Mouse (Mus musculus): Measurements from ENCODE around the gene Tpd52l1. TPM values are rescaled to one million over a fixed set of nuclear protein-coding genes. Genes with fewer than 3 reads are reported as not detected.

The Tpd52l1 gene
- polyA plus RNA-seq (2014; fragmentation: Nextera tagmentation; extraction: Ambion mirVana): 17.1 and 19.3 TPM in 2 replicates

DNA sequence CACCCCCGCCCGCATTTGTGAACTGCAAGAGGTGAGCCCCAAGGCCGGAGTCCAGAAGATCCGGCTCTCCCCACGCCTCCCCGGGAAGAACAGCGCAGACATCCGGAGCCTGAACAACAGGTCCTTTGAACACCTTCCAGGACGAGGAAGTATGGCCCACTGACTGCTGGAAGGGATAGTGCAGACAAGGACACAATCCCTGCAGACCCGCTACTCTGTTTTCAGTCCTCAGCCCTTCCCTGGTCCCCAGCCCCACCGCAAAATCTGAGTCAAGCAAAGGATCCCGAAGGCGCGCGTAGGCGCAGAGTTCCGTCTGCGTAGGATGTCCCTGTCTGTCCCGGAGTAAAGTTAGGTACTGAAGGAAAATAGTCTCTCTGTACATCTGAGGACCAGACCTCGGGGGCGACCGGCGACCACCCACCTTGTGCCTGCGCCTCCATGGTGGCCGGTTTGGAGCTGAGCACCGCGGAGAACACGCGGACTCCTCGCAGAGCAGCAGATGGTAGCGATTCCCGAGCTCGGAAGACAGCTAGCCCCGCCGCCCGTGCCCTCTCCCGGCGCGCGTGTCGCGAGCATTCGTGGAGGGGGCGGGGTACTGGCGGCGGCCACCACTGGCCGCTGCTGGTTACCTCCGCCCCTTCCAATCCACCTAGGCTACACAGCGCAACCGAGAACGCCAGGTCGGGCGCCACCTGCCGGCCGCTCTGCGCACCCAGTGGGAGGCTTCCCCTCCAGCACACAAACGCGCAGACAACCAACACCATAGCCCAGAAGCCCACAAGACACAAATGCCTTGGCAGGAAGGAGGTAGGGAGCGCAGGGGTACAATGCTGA is at the start of gene Tpd52l1:
Gene Tpd52l1, minus strand, starts transcription at position 668 of the 834 bp plus-strand sequence.
- ATAC-seq (replicated peaks; ENCODE audit: insufficient number of reproducible peaks, low FRiP score, low TSS enrichment): peak; percentile 90
- H3K4me2 ChIP-seq: peak within 1 kb of the TSS; percentile 90
- H3K4me1 ChIP-seq (ENCODE audit: control insufficient read depth, insufficient read depth, low read length): no peaks in the 10 kb centered on the region
- H3K36me3 ChIP-seq (ENCODE audit: control insufficient read depth, insufficient read depth, low read length): no peaks in the 10 kb centered on the region
- H3K9ac ChIP-seq (ENCODE audit: low read depth, low read length): peak within 1 kb of the TSS; percentile 68
- H3K4me3 ChIP-seq (ENCODE audit: low read depth, low read length): peak within 1 kb of the TSS; percentile 61
- no peaks in the 10 kb centered on the region for H3K9me3 ChIP-seq (replicated peaks; ENCODE audit: control insufficient read depth, low read length)
- H3K27me3 ChIP-seq (ENCODE audit: control insufficient read depth, insufficient read depth, low read length): no peaks in the 10 kb centered on the region
- 1% methylated on average over 55 of the region's 59 CpGs for WGBS (ENCODE audit: insufficient replicate concordance)
- no peak within 1 kb of the TSS for H3K27ac ChIP-seq (ENCODE audit: low read depth, low read length)

GRCm38 (mm10) chr10:31494296-31494695 is 48.5 kb upstream of the Tpd52l1 start:
- ATAC-seq (replicated peaks; ENCODE audit: insufficient number of reproducible peaks, low FRiP score, low TSS enrichment): no peak
- no peaks in the 10 kb centered on the region for H3K27me3 ChIP-seq (ENCODE audit: control insufficient read depth, insufficient read depth, low read length)
- 82% methylated on average over 1 of the region's 1 CpGs for WGBS (ENCODE audit: insufficient replicate concordance)
- peaks cover 2% of the 10 kb centered on the region; the same call in 1 of the 2 replicates for H3K36me3 ChIP-seq (ENCODE audit: control insufficient read depth, insufficient read depth, low read length)
- no peak overlapping the region for H3K4me3 ChIP-seq (ENCODE audit: low read depth, low read length)
- H3K27ac ChIP-seq (ENCODE audit: low read depth, low read length): no peak overlapping the region
- no peak overlapping the region for H3K4me2 ChIP-seq
- H3K4me1 ChIP-seq (ENCODE audit: control insufficient read depth, insufficient read depth, low read length): no peaks in the 10 kb centered on the region
- no peak overlapping the region for H3K9ac ChIP-seq (ENCODE audit: low read depth, low read length)
- H3K9me3 ChIP-seq (replicated peaks; ENCODE audit: control insufficient read depth, low read length): peaks cover 4% of the 10 kb centered on the region; the same call in 1 of the 2 replicates

DNA sequence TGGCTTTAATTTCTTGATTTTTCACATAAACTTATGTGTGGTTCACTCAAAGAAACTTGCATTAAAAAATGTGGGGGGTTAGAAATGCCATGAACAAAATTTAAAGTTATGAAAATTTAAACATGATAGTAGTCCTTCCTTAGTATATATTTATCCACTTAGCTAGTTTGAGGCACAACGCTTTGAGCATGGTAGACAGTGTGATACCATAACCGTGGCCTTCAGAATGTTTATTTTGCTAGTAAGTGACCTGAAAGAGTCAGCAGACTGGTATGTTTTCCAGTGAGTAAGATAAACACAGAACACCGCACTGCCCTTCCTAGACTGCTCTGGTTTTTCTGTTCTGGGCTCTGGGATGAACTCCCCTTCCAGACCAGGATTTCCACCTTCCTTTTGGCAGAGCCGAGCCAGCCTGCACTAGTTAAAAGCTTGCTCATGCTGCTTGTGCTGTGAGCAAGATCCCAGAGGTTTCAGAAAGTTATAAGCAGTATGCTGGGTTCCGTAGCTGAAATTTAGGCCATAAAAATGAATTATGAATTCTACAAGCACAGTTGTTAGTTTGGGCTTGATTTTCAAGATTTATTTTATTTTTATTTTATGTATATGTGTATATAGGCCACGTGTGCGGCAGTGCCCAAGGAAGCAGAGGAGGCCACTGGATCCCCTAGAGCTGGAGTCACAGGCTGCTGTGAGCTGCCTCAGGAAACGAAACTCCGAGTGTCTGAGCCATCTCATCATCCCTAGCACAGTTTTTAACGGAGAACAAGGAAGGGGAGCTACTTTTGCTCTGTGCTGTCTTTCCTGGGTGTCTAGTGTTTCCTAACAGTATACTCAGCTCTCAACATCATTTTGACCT is 21.5 kb upstream of the Tpd52l1 start:
- no peaks in the 10 kb centered on the region for H3K36me3 ChIP-seq (ENCODE audit: control insufficient read depth, insufficient read depth, low read length)
- 49% methylated on average over 10 of the region's 10 CpGs for WGBS (ENCODE audit: insufficient replicate concordance)
- H3K9ac ChIP-seq (ENCODE audit: low read depth, low read length): no peak overlapping the region
- no peaks in the 10 kb centered on the region for H3K4me1 ChIP-seq (ENCODE audit: control insufficient read depth, insufficient read depth, low read length)
- no peak overlapping the region for H3K4me3 ChIP-seq (ENCODE audit: low read depth, low read length)
- no peaks in the 10 kb centered on the region for H3K9me3 ChIP-seq (replicated peaks; ENCODE audit: control insufficient read depth, low read length)
- no peaks in the 10 kb centered on the region for H3K27me3 ChIP-seq (ENCODE audit: control insufficient read depth, insufficient read depth, low read length)
- 0 out of 2 replicates have a peak, but pooled peaks have one; percentile 31 for ATAC-seq (replicated peaks; ENCODE audit: insufficient number of reproducible peaks, low FRiP score, low TSS enrichment)
- no peak overlapping the region for H3K27ac ChIP-seq (ENCODE audit: low read depth, low read length)
- no peak overlapping the region for H3K4me2 ChIP-seq

DNA sequence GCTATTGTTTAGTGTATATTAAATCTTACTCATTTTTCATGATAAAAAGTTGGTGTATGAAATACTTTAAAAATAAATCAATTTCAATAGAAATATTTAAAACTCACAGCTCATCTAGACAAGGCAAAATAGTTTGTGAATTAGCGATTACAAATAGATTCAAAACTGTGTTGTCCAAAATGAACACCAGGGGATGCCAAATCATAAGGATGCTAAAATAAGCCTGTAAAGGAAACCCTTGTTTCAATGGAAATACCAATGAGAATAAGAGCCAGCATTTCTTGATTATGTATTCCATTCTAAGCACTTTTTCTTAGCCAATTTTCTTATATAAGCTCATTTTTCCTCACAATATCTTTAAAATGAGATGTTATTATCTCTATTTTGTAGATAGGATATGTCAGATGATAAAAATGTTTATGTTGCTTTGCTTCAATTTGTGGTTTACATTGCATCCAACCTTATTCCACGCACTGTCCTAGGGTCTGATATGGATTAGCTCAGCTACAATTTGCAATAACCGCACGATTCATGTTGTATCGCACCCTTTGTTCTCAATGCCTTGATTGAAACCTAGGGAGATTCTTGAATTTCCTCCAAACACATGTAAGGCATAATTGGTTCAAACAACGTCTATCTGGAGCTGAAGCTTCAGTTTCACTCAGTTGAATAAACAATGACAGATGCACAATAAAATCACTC is 20.2 kb upstream of the Tpd52l1 start:
- Histone ChIP-seq H3K27ac (ENCODE audit: low read depth, low read length) (no peak overlapping the region), H3K9me3 (replicated peaks; ENCODE audit: control insufficient read depth, low read length) (no peaks in the 10 kb centered on the region), H3K36me3 (ENCODE audit: control insufficient read depth, insufficient read depth, low read length) (no peaks in the 10 kb centered on the region), H3K27me3 (ENCODE audit: control insufficient read depth, insufficient read depth, low read length) (no peaks in the 10 kb centered on the region), H3K4me2 (no peak overlapping the region), H3K9ac (ENCODE audit: low read depth, low read length) (no peak overlapping the region), H3K4me3 (ENCODE audit: low read depth, low read length) (no peak overlapping the region), H3K4me1 (ENCODE audit: control insufficient read depth, insufficient read depth, low read length) (no peaks in the 10 kb centered on the region)
- no peak for ATAC-seq (replicated peaks; ENCODE audit: insufficient number of reproducible peaks, low FRiP score, low TSS enrichment)
- WGBS (ENCODE audit: insufficient replicate concordance): 78% methylated on average over 6 of the region's 6 CpGs

DNA sequence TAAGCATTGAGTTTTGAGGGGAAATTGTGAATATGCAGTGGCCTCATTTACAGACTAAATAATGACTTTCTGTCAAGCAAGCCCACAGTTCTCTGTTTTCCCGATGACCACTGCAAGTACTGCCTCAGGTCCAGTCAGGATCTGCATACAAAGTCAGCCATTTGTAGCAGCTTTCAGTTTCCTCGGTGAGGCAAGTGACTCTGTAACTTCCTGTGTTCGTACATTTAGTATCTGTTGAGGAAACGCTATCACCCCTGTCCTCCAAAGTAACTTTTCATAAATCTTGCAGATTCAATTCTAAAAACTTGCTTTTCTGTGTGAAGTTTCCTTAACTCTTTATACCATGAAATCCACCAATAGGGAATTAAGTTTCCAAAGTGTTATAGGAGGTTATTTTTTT is 19.7 kb upstream of the Tpd52l1 start:
- H3K9ac ChIP-seq (ENCODE audit: low read depth, low read length): no peak overlapping the region
- H3K4me3 ChIP-seq (ENCODE audit: low read depth, low read length): no peak overlapping the region
- H3K4me1 ChIP-seq (ENCODE audit: control insufficient read depth, insufficient read depth, low read length): no peaks in the 10 kb centered on the region
- no peak overlapping the region for H3K4me2 ChIP-seq
- no peak for ATAC-seq (replicated peaks; ENCODE audit: insufficient number of reproducible peaks, low FRiP score, low TSS enrichment)
- no peak overlapping the region for H3K27ac ChIP-seq (ENCODE audit: low read depth, low read length)
- no peaks in the 10 kb centered on the region for H3K27me3 ChIP-seq (ENCODE audit: control insufficient read depth, insufficient read depth, low read length)
- H3K36me3 ChIP-seq (ENCODE audit: control insufficient read depth, insufficient read depth, low read length): no peaks in the 10 kb centered on the region
- no peaks in the 10 kb centered on the region for H3K9me3 ChIP-seq (replicated peaks; ENCODE audit: control insufficient read depth, low read length)
- 57% methylated on average over 4 of the region's 4 CpGs for WGBS (ENCODE audit: insufficient replicate concordance)

DNA sequence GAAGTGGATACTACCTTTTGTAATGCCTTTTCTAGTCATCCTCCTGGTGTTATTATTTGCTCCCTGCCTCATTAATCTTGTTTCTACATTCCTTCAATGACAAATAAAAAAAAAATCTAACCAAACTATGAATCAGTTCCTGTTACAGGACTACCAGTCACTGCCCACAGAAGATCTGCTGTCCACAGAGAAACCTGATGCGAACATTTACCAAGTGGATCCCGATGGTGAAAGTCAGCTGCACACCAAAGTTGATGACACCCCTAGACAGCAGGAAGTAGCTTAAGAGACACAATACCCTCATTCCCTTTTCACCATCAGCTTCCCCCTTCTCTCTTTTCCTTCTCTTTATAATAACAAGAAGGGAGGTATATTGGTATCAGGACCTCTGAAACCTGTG is 17.3 kb upstream of the Tpd52l1 start:
- no peak for ATAC-seq (replicated peaks; ENCODE audit: insufficient number of reproducible peaks, low FRiP score, low TSS enrichment)
- no peak overlapping the region for H3K27ac ChIP-seq (ENCODE audit: low read depth, low read length)
- no peak overlapping the region for H3K4me3 ChIP-seq (ENCODE audit: low read depth, low read length)
- WGBS (ENCODE audit: insufficient replicate concordance): 92% methylated on average over 2 of the region's 2 CpGs
- H3K36me3 ChIP-seq (ENCODE audit: control insufficient read depth, insufficient read depth, low read length): no peaks in the 10 kb centered on the region
- no peak overlapping the region for H3K4me2 ChIP-seq
- no peaks in the 10 kb centered on the region for H3K4me1 ChIP-seq (ENCODE audit: control insufficient read depth, insufficient read depth, low read length)
- no peak overlapping the region for H3K9ac ChIP-seq (ENCODE audit: low read depth, low read length)
- no peaks in the 10 kb centered on the region for H3K9me3 ChIP-seq (replicated peaks; ENCODE audit: control insufficient read depth, low read length)
- H3K27me3 ChIP-seq (ENCODE audit: control insufficient read depth, insufficient read depth, low read length): no peaks in the 10 kb centered on the region

- no peak overlapping the region for H3K9ac ChIP-seq (ENCODE audit: low read depth, low read length)
- no peak overlapping the region for H3K4me2 ChIP-seq
- 47% methylated on average over 1 of the region's 1 CpGs for WGBS (ENCODE audit: insufficient replicate concordance)
- no peaks in the 10 kb centered on the region for H3K4me1 ChIP-seq (ENCODE audit: control insufficient read depth, insufficient read depth, low read length)
- H3K4me3 ChIP-seq (ENCODE audit: low read depth, low read length): no peak overlapping the region
- no peaks in the 10 kb centered on the region for H3K36me3 ChIP-seq (ENCODE audit: control insufficient read depth, insufficient read depth, low read length)
- no peaks in the 10 kb centered on the region for H3K9me3 ChIP-seq (replicated peaks; ENCODE audit: control insufficient read depth, low read length)
- ATAC-seq (replicated peaks; ENCODE audit: insufficient number of reproducible peaks, low FRiP score, low TSS enrichment): no peak
- no peak overlapping the region for H3K27ac ChIP-seq (ENCODE audit: low read depth, low read length)
- no peaks in the 10 kb centered on the region for H3K27me3 ChIP-seq (ENCODE audit: control insufficient read depth, insufficient read depth, low read length)
Measured at GRCm38 (mm10) chr10:31456806-31457205, 11.0 kb upstream of the Tpd52l1 start.

DNA sequence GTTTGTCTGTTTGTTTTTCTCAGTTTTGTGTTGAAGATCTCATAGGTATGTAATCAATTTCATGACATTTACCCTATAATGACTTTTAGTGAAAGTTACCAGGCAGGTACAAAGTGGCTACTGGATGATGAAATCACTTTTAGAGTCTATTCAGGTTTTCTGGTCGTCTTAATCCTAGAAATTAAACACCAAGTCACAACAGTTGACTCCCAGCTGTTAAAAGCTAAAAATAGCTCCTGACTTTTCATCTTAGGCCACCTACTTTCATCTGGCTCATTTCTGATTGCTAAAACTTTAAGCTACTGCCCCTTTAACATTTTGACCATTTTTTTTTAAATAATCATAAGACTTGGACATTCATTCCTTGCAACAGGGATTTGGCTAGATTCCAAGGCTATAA is 1.3 kb upstream of the Tpd52l1 start:
- WGBS (ENCODE audit: insufficient replicate concordance): 30% methylated on average over 1 of the region's 1 CpGs
- no peak overlapping the region for H3K4me2 ChIP-seq
- H3K27ac ChIP-seq (ENCODE audit: low read depth, low read length): no peak overlapping the region
- H3K4me3 ChIP-seq (ENCODE audit: low read depth, low read length): no peak overlapping the region
- H3K9me3 ChIP-seq (replicated peaks; ENCODE audit: control insufficient read depth, low read length): no peaks in the 10 kb centered on the region
- no peak overlapping the region for H3K9ac ChIP-seq (ENCODE audit: low read depth, low read length)
- no peak for ATAC-seq (replicated peaks; ENCODE audit: insufficient number of reproducible peaks, low FRiP score, low TSS enrichment)
- no peaks in the 10 kb centered on the region for H3K4me1 ChIP-seq (ENCODE audit: control insufficient read depth, insufficient read depth, low read length)
- H3K36me3 ChIP-seq (ENCODE audit: control insufficient read depth, insufficient read depth, low read length): no peaks in the 10 kb centered on the region
- no peaks in the 10 kb centered on the region for H3K27me3 ChIP-seq (ENCODE audit: control insufficient read depth, insufficient read depth, low read length)
